Mouse (Mus musculus) erythroid progenitor cell, adult 5-6 weeks (primary cell): ENCODE measurements around the gene Cnbp. TPM values are rescaled to one million over a fixed set of nuclear protein-coding genes. Genes with fewer than 3 reads are reported as not detected.

Experiments used
- ATAC-seq: replicated peaks from 2 replicates; pipeline ENCODE4 v1.8.0; 2016; ENCODE audit warnings: moderate number of reproducible peaks, mild to moderate bottlenecking, moderate TSS enrichment, inconsistent platforms; ENCODE audit not compliant: poor library complexity, low FRiP score, severe bottlenecking
- total RNA-seq, 2 experiments: library from RNA; stranded (forward) in 1 of 2; stranded (reverse) in 1 of 2; fragments of 150-400 nt in 1 of 2; fragments of 186-747, 209-891 nt in 1 of 2; gene quantifications; 2 replicates each; pipeline versions ENCODE4 v1.2.3 to v1.2.4; 2015 to 2017; ENCODE audit warnings: low replicate concordance in 2 of 2

Cnbp gene
- total RNA-seq, 2 experiments from 2014 or later: 321 to 417 TPM

DNA sequence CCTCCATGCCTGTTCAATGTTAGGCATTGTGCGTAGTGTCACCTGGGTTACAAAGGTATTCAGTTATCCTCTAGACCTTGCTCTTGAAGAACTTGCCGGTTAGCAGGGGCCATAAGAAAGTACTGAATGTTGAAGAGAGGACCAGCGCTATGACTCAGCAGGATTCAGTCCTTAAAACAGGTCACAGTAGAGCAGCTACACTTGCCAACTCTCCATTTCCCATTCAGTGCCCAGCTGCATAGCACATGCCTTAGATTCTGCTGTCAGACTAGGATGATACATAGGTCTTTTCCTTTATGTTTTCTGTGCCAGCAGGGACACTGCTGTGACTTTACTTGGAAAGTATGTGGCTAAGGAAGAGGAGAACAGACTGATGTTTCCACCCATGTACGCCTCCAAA, 2.5 kb upstream of the Cnbp start:
- no peak for ATAC-seq

DNA sequence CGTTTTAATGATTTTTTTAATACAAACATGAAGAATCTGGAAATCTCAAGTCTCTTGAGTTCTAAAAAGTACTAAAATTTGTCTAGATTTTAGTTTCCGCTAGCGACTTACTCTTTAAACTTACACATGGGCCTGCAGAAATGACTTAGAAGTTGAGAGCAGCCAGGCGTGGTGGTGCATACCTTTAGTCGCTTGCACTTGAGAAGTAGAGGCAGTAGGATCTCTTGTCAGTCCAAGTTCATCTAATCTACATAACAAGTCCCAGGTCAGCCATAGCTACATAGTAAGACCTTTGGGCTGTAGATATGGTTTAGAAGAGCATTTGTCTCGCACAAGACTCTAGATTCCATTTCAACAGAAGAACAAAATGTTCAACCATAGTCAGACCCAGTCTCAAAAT, 965 bp upstream of the Cnbp start:
- ATAC-seq: no peak

DNA sequence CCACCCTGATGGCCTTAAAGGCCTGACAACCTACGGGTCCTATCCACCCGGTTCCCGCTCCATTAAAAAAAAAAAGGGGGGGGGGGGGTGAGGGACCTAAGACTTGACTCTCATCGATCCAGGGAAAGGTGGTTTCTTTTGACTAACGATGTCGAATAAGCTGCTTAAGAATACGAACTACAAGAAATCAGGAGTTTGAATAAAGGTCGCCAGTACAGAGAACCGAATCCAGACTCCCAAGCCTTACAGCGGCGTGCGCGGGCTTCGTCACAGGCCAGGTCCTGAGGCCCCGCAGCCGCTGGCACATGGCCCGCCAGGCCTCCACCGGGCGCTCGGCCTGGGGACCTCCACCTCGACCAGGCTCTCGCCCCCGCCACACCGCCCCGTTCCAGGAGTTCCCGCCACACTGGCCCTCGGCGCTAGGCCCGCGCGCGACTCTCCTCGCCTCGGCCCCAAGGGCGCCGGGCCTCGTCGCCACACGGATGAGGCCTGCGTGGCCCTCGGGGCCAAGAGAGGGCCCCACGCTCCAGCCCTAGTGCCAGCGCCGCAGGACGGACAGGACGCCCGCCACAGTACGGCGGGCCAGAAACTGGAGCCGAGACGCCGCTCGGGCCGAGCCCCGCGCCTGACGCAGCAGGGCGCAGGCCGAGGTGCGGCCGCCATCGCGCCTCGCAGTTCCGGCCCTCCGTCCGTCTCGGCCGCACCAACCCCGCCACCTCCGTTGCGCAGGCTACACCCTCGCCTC, 579 bp downstream of the Cnbp start:
- ATAC-seq: peak; percentile 51

DNA sequence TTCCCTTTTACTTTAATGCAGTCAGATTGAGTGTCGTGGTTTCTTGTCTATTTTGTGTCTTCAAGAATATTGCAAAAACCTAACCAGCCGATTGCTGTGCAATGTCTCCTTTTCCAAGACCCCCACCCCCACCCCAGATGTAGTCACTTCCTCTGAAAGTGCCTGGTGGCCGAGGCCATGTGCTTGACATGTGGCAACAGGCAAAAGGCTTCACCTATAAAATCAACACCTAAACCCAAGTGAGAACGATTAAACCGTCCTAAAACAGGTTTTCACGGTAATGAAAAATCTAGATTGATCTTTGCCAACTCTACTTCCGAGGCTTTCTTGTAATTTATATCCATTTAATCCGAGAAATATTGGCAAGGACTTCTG, 1.1 kb downstream of the Cnbp start:
- no peak for ATAC-seq

DNA sequence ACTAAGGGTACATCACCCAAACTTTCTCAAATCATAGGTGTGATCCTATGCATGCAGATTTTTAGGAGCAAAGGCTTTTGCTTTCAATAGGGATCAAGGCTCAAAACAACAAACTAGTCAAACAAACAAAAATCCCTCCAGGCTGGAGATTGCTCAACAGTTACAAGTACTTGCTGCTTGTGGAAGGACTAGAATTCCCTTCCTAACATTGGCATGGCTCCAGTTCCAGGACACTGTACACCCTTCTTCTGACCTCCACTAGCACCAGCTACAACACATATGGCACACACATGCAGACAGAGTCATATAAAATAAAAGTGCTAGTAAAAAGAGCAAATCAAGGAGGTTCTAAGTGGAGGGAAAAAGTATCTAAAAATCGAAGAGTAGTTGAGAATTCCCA, 4.1 kb downstream of the Cnbp start:
- no peak for ATAC-seq

DNA sequence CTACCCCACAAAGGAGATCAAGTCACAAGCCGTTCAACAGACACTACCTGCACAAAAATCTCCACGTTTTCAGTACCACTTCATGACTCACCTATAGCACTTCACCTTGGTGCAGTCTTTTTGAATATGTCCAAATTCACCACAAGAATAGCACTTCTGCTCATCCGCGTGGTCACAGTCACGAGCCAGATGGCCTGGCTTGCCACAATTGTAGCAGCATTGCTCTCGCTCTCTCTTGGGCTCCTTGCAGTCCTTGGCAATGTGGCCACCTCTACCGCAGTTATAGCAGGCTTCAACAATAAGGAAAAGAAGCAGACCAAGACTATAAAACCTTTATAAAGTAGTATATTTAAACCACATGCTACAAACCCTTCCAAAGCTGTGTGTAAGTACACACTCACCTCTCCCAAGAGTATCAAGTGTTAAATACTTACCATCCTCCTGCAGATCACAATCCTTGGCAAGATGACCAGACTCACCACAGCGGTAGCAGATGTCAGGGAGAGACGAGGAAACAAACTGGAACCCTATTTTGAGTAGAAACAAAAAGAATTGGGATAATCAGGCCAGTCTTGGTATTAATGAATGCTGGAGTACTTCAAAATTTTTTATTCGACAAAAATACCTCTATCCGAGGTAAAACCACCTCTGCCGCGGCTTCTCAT, 5.7 kb downstream of the Cnbp start:
- no peak for ATAC-seq

DNA sequence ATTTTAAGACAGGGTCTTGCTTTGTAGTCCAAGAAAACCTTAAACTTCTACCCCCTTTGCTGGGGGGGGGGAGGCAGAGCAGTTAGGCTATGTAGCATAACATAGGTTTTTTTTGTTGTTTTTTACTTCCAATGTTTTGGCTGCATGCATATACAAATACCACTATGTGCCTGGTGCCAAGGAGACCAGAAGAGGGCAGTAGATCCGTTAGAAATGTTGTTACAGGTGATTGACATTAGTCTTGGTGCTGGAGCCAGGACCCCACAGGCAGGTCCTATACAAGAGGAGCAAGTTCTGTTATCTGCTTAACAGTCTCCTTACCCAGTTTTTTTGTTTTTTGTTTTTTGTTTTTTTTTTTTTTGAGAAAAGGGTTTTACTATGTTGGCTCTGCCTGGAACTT, 8.7 kb downstream of the Cnbp start:
- no peak for ATAC-seq

DNA sequence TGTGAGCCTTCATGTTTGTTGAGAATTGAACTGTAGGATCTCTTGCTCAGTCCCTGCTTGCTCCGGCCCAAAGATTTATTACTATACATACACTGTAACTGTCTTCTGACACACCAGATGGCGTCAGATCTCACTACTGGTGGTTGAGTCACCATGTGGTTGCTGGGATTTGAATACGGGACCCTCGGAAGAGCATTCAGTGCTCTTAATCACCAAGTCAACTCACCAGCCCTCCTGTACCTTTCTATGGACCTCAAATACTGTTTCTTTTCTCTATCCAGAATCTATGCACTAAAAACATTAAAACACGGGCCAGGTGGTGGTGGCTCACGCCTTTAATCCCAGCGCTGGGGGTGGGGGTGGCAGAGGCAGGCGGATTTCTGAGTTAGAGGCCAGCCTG, 9.3 kb downstream of the Cnbp start:
- no peak for ATAC-seq

DNA sequence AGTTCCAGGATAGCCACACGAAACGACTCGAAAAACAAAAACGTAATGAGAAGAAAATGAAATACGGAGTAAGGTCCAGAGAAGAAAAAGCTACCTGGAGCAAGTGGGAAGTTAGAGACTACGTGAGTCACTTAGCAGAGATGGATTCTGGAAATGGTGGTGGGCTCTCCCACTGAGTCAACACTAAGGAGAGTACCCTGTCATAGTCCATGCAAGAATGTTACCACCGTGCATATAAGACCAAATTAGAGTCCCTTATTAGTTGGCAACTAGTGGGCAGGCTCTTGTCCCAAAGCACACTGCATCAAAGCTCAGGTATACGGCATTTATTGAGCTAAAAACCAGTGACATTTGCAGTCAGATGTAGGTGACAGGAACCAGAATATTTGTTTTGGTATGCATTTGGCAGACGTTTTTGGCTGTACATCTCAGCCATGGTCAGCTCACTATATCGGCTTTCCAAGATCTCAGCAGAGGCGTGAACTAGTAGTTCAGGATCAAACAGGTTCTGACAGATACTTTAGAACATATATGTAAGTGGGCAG, 11.0 kb downstream of the Cnbp start:
- ATAC-seq: no peak

DNA sequence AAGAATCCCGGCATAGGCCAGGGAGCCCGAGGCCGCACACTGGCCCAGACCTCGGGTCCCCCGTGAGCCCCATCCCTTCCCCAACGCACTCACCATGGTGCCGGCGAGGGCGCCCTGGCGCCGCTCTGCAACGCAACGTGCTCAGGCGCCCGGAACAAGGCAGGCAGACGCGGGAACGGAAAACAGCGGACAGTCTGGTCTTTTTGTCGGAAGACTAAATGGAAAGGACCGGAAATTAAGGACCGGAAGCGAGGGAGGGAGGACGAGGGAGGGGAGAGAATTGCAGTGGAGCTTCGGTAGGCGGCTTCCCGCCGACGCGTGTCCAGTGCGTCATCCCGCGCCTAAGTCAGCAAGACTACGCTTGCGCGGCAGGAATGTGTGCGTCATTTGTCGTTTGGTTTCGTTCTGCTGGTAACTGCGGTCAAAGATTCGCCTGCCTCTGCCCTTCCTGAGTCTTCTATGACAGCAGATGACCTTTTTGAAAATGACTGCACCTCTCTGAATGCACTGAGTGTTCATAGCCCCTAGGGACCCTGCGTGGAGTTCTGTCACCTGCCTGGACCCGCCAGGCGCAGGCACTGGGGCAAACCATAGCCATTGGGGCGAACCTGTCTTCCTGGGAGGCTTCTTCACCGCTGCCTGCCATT, 12.2 kb downstream of the Cnbp start, which contains the start of gene Isy1:
Gene Isy1 (minus strand): TSS at position 248 of the 647 bp plus-strand sequence.
- ATAC-seq: peak; percentile 97

DNA sequence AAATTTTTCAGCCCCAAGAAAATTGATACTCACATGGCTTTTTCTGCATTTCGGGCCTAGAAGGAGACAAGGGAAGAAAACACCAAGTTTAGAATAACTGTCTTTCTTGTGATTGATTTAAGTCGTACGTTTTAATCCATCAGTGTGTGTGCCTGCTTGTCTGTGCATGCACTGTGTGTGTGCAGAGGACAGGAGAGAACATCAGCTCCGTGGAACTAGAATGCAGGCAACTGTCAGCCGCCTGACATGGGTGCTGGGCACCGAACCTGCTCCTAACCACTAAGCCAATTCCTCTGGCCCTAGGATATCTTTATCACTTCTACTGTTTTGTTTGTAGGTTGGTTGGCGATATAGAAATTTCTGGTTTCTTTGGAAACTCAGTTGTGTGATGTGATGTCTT, 15.2 kb downstream of the Cnbp start, which contains the start of gene Gm45140:
Gene Gm45140 (minus strand): TSS at position 101 of the 400 bp plus-strand sequence.
- no peak for ATAC-seq

DNA sequence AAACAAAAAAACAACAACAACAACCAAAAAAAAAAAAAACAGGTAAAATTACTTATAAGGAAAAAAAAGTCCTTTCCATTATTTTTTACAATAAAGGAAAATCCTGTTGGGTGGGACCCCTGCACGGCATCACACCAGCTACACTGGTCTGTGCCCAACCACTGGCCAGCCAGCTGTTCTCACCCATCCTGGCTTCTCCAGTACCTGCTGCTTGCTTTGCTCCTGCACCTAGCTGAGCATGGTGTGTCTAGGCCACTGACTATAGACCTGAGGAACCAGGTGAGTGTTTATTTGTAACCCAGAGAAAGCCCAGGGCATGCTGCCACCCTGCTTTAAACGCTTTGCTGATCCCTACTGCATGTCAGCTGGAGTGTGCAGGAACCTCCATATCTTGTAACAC, 30.5 kb downstream of the Cnbp start:
- no peak for ATAC-seq

DNA sequence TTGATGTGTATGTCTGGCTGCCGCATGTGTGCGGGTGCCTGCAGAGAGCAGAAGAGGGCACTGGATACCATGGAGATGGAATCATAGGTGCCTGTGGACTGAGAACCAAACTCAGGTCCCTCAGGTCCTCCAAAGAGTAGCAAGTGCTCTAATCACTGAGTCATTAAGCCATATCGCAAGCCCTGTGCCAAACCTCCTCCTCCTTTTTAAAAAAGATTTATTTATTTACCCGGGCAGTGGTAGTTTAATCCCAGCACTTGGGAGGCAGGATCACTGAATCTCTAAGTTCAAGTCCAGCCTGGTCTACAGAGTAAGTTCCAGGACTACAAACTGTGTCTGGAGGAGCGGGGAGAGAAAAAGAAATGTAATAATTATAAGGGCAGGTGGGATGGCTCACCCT, 36.4 kb downstream of the Cnbp start:
- ATAC-seq: no peak

DNA sequence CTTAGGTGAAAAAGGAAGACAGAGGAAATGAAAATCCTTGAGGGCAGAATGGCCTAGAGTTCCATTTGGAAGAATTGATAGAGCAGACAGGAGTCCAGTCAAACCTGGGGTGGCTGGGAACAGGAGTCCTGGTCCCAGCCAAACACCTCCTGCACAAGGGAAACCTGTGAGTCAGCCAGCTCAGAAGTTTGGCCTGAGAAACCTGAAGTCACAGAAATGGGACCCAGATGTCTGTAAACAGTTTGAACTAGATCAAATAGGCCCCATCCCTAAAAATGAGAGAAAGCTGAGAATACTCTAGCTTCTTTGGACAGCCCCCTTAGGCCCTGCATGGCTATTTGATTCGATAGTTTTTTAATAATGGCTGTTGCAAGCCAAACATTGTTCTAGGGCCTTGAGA, 38.2 kb downstream of the Cnbp start:
- no peak for ATAC-seq

DNA sequence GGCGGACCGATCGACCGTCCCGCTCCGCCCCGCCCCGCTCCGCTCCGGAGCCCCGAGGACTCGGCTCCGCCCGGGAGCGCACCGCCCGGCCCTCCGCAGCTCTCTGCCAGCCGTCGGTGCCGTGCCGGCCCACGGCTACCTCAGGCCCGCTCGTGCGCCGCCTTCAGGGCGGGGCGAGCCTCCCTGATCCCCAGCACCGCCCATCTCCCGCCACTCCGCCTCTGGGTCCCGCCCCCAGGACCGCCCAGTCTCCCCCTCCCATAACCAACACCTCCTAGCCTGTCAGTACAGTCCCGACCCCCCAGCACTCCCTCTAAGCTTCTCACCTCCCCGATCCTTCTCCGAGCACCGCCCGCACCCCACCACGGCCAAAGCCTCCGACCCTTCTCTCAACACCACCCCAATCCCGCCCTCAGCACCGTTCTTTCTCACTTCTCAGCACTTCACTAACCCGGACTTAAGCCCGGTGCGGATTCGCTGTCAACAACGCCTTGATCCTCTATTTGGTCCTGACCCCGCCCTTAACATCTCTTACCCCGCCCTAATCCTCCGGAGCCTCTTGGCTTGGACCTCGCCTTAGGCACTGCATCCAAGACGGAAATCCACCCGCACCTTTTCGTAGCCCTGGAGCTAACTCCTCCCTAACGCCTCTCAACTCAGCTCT, 39.1 kb downstream of the Cnbp start, which contains the start of gene Rab43:
Gene Rab43 (minus strand): TSS at position 490 of the 664 bp plus-strand sequence.
- peak; percentile 77 for ATAC-seq

DNA sequence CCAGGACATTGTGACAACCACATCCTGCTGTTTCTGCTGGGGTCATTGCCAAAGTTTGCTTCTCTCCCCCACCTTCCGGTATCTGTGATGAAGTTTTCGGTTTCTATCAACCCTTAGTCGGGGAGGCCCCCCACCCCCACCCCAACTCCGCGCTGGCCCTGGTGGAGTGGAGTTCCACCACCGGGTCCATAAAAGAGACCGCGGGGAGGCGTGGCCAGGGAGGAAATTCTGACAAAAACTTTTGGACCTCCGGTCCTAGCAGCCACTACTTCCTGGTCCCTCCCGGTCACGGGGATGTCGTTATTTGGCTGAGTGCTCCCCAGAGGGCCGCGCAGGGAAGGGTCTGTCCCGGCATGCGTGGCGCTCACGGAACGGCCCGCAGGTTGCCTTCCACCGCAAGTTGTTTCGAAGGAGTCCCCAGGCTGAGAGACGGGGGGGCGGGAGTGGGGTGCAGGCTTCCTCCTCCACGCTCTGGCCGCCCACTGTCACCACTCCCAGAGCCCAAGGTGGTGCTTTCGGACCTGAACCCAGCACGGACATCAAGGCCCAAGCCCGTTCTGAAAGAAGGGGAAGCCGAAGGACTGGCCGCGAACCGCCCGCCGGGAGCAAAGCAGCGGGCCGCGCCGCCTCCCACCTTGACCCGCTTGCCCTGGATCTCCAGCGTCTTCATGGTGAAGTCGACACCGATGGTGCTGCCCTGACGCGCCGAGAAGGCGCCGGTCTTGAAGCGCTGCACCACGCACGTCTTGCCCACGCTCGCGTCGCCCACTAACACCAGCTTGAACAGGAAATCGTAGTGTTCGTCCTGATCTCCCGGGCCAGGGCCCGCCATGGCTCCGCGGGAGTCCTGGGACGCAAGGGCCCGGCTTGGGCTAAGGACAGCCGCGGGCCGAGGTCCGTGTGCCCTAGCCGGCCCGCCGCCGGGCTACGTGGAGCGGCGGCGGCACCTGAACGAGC, 39.9 kb downstream of the Cnbp start:
- ATAC-seq: 0 out of 2 replicates have a peak, but pooled peaks have one; percentile 5

DNA sequence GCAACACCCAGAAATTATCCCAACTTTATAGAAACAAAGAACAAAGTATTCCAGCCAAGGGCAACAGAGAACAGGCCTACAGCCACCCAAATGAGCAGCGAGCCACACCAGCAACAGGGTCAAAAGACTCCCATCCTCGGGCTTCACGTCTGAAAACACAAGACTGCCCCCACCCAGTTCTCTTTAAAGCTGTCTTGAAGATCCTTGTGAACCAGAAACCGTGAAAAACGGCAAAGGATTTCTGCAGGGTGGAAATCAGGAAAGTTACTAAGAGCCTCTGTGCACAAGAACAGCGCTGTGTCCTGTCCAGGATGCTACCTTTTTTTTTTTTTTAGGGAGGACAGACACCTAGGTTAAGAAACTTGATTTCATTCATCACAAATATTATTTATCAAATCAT, 40.6 kb downstream of the Cnbp start:
- no peak for ATAC-seq

DNA sequence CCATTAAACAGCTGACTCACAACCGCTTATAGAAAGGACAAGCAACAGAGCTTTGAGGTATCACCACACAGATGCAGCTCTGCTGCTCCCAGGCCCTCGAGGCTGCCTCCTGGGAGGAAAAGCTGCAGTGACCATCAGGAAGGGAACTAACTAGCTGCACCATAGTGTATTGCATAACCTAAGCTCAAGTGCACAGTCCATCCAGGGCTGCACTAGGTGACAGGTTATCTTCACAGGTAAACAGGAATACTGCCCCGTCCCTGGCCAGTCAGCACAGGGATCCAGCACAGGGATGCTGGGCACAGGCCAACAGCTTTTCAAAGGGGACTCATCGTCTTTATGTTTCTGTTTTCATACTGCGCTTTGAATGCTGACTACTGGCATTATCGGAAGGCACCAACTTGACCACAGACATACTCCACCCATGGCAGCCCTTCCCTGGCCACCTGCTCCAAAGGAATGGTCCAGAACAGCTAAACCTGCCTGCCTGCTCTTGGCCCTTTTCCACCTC, 41.2 kb downstream of the Cnbp start:
- peak; percentile 53 for ATAC-seq

DNA sequence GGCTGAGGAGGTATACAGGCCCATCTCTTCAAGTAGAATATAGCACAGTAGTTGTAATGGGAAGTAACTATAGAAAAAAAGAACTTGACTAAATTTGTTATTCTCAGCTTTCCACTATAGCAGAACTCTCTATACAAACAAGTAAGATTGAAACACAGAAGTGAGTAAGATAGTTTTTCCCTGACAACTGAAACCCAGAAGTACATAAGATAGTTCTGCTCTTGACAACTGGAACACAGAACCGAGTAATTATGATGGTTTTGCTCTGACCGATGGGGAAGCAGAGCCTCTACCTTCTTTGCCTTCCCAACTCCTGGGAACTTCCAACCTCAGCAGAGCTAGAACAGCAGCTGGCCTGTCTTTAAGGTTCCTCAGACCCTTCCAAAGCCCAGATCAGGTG, 41.8 kb downstream of the Cnbp start:
- ATAC-seq: no peak
